Mouse (Mus musculus) urinary bladder, postnatal 14 days (tissue): Measurements from ENCODE around the gene Gm20425.
A peak's percentile ranks its signal among the peaks of the same experiment; 100 is the strongest.
"Not testable (repeated sequence)": the region's sequence is repeated elsewhere in the genome, so short reads cannot be mapped to it uniquely, and the experiment has no call there.

ENCODE experiments used
- DNase-seq: peaks from one replicate; pipeline ENCODE4 v3.0.0; 2021; ENCODE audit warnings: low spot score

Gm20425 gene

DNA sequence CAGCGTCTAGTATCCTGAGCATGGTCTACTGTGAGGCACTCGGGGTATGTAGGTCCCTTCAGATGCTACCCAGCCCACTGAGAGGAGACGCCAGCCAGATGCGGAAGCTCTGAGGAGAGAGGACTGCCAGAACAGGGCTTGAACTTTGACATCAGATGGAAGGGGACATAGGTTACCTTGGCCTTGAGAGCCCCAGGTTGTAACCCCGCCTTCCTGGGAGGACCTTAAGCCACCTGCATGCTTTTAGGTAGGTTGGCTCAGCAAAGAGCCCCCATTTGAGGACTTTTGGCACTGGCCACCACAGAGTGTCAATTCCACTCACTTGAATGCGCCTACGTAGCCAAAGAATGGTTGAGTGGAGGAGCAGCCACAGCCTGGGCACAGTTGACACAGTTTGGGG lies 5.4 kb downstream of the Gm20425 start:
- no peak for DNase-seq

DNA sequence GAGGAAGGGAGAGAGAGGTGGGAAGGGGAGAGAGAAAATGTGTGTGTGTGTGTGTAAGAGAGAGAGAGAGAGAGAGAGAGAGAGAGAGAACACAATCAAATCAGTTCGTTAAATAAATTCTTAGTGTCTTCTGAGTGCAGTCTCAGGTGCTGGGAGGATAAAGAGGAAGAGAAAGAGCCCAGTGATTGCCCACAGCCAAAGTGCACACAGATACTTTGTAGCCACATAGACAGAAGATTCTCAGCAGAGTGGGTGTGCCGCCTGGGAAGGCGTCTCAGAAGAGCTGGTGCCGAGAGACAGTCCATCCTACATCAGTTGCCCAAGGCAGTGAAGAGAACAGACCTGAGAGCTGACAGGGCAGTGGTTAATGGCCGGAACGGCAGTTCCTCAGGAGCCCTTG lies 15.8 kb downstream of the Gm20425 start:
- DNase-seq, result no peak

DNA sequence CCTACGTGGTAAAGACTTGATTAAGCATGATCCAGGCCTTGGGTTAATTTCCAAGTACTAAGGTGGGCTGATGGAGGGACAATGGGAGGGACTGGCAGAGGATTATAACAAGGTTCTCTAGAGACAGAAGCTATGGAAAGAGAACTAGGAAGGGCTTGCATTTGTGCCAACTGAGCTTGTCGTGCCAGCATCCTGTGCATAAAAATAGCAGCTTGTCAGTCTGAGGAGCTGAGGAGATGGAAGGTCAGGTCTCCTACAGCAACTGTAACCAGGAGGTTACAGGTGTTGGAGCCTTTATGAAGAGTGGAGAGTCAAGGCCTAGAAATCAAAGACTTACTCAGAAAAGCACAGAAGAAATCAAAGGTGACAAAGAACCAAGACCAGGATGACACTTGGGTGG lies 16.5 kb downstream of the Gm20425 start:
- DNase-seq, result no peak

DNA sequence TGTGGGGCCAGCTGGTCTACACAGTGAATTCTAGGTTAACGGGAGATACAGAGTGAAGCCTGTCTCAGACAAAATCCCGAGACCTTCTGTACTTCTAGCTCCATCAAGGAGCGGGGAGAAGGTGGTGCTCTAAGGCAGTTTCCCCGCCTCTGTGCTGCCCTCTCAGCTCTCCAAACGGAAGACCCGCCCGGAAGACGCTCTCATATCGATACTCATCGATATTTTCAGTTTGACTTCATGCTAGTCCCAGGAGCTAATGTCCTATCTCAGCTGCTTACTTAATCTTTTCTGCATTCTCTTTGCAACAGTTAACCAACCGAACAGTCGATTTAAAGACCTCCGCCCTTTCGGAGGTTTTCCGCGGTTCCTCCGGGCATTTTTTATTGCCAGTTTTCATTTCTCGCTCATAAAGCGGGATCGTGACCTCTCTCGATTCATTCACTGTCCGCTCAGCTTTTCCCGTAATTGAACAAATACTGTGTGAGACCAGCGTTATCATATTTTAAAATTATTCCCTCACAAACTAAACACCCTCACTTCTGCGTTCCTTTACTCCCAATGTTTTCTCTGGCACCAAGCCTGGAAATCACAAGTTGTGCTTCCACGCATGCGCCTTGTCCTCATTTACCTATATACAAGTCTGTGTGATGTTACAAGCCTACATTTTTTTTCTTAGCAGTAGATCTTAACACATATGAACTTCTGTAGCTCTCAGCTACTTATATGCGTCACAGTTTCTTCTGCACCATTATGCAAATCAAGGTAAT lies 17.3 kb downstream of the Gm20425 start:
- no peak for DNase-seq

DNA sequence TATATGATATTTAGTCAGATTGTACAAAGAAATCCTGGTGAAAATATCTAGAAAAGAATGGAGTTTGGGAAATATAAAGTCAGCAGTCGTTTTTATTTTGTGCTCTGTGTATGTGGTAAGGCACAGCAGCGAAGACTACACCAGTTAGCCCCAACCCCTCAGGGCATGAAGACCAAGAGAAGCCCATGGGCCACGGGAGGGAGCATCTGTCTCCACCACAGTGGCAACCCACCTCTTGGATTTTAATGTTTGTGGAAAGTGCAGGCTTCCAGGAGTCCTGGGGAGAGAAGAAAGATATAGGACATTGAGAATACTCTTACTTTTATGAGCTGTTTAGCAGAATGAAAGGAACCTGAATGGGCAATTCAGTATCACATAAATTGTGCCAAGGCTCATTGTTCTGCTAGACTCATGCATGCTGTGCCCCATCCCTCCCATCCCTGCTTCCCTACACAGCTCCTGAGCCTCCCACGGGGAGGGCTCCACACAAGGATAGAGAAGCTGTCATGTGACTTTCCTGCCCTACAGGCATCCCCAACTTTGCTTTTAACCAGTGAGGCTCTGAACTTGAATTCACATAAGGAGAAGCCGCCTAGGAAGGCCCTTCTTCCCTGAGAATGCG lies 21.2 kb downstream of the Gm20425 start:
- no peak for DNase-seq

DNA sequence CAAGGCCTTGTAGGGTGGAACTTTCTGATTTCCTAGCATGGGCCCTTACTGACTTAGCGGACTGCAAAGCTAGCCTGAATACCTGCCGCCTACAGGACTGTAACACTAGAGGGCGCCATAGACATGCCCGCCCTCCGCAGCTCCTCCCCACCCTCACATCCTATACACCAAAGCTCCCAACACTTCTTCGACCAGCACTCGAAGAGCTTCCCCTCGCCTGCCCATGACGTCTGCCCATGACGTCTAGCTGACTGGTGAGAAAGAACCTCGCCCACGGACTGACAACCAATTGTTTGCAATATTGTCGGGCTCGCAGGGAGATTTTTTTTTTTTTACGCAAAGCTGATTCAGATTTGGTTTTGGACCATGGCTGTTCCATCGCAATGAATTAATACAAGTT lies 22.3 kb downstream of the Gm20425 start:
- DNase-seq, result peak; percentile 63

DNA sequence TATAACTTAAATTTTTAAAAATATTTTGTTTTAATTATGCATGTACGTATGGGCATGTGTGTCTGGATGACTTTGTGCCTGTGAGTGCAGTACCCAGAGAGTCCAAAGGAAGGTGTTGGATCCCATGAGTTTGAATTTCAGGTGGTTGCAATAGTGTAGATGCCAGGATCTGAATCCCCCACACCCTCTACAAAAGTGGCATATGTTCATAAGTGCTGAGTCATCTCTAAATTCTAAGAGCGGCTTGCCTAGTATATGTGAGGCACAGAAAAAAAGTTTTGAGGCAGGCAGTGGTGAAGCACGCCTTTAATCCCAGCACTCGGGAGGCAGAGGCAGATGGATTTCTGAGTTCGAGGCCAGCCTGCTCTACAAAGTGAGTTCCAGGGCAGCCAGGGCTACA lies 24.3 kb downstream of the Gm20425 start:
- DNase-seq, result no peak

DNA sequence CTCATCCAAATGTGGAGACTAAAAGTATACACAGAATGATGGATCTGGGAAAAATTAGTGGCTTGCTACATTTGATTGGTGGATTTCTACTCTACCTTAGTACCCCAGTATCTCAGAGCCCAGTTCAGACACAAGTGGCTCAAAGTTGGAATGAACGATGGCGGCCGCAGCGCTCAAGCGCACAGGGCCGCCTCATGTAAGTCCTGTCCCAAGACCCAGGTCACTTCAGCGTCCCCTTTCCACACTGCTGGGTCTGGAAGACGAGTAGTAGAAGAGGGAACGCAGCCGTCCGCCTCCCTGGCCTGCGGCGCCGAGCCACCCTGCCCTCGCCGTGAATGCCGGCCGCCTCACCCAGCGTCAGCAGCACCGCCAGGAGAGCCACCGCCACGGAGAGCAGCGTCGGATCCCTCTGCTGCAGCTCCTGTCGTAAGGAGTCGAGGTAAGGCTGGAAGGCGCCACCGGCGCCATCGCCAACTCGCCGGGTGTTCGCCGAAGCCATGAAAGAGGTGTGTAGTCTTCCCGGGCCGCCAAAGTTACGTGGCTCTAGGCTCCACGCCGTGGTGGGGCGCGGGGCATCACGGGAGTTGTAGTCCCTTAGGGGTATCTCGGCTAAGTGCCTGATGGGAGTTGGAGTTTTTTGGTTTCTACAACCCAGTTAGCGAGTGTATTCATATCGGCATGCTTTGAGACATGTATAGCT lies 28.4 kb downstream of the Gm20425 start, which contains the start of gene Srprb:
Gene Srprb (minus strand): TSS at position 577 of the 700 bp plus-strand sequence.
- peak; percentile 95 for DNase-seq

DNA sequence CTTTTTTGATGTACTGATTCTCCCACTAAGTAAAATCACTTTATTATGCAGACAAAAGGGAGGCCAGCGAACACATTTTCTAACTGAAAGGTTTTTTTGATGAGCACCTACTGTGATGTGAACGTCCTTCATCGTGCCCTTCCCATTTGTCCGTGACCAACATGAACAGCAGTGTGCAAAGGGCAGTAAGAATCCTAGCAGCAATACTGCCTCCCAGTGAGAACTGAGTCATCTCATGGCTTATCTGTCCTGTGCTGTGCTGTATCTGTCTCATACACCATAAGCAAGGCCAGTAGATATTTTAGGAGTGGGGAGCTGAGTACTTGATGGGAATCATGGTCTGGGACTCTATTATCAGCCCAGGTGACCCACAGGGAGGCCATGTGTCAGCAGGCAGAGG lies 41.7 kb downstream of the Gm20425 start:
- DNase-seq, result no peak

DNA sequence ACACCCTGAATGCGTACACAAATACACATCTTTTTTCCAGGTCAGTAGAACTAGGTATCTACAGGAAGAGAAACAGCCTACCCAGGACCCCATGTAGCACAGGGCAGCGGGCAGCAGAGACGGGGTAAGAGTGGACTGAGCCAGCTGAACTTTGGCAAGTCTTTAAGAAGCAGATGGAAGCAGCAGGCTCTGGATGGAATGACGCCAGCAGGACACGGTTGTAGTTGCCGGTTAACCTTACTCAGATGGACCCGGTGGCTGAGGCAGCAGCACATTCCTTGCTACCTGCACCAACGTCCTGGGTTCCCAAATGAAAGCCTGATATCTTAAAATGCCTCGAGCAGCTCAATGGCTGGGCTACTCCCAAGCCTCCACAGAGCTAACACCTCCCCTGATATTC lies 43.4 kb downstream of the Gm20425 start:
- no peak for DNase-seq

DNA sequence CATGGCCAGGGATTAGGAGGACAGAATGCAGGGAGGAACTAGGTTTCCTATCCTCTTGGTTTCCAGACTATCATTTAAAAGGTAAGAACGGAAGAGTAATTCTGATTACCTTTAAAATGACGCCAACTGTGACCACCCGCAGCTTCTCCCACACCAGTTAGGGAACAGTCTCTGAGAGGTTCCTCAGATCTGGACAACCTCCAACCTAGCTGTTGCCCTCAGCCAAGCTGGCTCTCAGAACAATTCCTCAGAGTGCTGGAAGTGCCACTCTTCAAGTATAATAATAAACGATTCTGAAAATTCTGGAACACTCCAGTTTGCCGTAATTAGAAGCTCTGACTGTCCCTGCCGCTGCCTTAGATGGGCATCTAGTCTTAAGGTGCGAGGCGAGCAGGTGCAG lies 44.2 kb downstream of the Gm20425 start:
- no peak for DNase-seq

DNA sequence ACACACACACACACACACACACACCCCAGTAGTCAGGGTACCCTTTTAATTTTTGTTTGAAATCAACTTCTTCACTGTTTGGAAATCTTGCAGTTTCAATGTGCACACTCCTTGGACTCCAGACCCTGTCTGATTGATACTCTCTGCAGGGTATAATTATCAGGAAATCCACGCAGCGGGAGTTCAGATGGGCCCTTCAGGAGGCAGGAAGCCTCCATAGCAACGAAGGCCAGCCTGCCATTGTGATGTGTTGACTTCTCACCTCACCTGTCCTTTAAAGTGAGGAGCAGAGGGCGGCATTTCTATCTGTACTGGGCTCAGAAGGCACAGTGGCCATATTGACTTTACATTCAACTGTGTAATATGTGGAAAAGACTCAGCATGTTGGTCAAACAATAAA lies 45.3 kb downstream of the Gm20425 start:
- DNase-seq, result no peak

DNA sequence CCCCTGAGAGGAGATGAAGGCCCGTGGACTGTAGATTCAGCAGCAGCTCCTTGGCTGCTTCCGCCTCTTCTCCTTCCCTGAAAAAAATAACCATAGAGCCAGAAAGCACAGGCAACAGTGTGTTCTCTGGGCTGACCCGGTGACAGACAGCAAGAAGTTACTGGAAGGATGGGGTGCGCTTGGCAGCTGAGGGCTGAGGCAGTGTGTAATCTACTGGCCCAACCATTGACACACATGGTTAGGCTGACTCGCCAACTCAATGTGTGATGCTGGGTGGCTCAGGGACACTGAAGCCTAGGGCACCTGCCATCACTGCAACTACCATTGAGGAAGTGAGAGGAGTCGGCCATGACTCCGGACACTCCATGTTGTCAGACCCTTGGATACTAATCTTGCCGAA lies 48.2 kb downstream of the Gm20425 start:
- DNase-seq, result no peak

DNA sequence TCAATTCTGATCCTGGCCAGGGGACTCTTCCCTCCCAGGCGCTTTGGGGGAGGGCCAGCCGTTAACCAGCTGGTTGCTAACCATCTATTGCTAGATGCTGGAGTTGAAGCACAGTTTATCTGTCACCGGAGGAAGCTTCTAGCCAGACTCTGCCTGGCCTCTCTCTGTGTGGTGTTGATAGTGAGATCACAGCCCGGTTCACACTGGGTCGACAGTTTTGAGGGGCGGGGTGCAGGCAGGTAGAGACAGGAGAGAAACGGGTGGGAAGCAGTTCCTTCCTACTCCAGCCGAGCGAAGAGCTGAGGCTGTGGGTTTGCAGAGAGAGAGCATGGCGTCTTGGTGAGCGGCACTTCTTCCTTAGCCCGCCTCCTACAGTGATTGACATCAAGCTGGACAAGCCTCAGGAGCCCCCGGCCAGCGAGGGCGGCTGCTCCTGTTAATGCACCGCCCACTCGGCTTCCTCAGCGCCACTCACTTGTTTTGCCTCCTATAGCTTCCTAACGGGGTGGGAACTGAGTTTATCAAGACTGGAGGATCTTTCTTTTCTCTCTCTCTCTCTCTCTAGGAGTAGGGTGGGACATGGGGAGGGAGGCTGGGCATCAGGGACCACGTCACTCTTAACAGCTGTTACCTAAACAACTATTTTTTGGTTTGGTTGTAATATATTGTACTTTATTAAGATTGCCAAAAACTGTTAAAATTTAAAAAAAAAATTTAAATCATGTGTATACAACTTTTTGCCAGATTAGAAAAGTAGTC lies 49.1 kb downstream of the Gm20425 start:
- DNase-seq, result peak; percentile 79

DNA sequence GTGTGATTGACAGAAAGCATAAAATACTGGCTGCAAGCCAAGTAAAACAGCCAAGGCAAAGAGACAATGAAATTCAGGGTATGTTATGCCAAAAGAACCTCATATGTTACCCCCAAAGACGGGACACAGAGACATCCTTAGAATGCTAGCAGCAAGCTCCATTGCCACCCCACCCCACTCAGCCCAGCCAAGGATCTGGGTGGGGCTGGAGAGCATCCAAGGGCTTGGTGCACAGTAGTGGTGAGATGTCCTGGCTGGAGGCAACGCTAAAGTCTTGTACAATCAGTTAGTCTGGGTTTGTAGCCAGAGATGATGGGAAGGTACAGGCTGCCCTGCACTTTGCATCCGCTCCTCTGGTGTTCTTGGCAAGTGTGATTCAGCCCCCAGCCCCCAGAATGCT lies 49.8 kb downstream of the Gm20425 start:
- DNase-seq, result peak; percentile 71

DNA sequence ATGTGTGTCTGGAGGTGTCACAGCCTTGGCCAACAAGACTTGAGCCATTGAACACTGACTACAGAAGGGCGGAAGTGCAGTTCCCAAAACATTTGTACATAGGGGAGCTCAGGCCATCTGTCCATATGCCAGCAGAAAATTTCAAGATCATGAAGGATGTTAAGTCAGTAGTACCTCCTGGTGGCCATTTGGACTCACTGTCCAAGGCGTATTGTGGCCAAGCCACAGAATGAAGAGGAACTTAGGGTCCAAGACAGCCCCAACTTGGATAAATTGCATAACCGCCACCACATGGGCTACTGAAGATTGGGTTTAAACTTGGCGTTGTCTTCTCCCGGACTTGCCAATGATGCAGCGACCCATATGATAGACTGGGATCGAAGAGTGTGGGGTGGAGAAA lies 54.4 kb downstream of the Gm20425 start:
- no peak for DNase-seq

DNA sequence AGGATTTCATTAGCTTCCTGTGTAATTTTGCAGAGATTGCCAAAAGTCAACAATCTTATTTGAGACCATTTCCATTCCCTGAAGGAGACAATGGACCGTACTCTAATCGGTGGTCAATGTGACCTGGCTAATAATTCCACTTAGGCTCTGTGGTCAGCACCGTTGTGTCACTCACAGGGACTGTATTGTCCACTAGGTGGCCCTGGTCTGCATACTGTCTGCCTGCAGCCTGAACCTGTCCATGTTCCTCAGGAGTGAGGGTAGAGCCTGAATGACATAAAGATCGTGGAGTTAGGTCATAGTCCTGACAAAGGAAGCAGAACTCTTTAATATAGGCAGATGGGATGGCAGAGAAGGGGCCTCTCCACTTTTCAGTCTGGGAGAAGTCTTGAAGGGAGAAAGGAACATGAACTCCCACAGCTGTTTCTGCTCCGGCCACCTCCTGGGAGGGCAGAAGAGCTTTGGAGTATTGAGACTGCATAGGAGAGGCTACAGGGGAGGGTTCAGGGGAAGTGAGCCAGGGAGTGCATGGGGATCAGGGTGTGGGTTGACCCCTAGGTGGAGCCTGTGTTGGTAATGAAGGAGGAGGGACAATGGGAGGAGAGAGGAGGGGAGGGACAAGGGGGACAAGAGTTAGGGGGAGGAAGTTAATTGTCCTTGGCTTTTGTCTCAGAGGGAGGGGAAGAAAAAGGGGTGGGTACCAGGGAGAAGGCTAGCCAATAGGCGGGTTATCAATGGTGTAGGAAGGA lies 55.2 kb downstream of the Gm20425 start:
- DNase-seq, result peak; percentile 29

DNA sequence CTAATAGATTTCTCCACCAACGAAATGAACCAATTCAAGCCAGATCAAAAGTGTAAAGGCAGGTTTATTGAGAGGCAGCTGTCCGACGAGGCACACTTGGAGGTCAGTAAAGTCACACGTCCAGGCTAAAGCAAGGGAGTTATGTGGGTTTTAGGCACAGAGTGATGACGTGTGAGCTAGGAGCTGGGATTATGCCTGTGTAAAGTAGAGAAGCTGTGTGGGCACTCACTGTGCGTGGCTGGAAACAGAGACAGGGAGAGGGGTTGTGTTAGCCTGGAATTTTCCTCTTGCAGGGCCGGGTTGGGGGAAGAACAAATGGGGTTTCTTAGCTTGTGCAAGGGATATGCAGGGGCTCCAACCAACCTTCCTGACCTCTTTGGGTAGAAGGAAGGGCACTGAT lies 61.3 kb downstream of the Gm20425 start:
- no peak for DNase-seq

DNA sequence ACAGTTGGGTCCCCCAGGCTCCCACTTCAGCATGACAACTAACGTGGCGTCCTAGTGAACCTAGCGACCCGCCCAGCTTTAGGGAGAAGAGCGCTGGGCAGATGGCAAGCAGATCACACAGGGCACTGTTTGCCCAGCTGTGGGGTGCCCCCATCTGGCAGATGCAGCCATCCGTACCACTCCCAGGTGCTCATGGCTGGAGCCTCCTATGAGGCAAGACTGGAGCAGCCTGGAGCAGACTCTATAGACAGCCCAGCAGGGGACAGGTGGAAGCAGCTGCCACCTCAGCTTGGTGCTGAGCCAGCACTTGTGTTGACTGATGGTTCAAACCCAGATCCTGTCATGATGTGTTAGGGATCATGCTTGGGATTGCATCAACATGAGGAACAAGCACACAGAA lies 62.1 kb downstream of the Gm20425 start:
- DNase-seq, result no peak

DNA sequence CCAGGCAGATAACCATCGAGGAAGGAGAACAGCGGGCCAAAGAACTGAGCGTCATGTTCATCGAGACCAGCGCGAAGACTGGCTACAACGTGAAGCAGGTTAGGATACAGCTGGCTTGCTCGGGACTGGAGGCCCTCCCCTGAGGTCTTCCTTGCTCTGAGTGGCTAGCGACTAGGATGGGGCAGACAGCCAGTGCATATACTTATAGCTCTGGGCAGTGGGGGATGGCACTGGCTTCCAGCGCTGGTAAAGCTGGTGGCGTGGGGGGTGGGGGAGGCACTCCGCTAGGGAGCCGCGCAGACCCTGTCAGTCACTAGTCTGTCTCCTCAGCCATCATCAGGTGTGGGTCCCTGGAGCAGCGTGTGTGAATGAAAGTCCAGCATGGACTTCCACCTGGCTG lies 66.3 kb downstream of the Gm20425 start:
- no peak for DNase-seq

DNA sequence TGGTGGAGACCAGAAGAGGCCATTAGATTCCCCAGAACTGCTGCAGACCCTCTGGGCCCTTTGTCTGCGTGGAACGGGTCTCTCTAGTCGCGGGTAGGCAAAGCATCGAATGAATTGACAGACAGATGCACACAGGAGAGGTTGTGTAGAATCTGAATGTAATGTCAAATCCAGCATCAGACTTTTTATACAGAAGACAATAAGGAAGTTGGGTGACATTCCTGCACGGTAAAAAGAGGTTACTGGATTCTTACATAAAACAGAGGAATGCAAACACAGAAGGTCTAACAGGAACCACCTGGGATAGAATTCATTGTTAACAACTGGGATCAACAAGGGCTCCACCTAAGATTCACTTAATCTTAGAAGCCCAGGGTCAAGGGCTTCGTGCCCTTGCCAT lies 74.9 kb downstream of the Gm20425 start:
- DNase-seq, result not testable (repeated sequence)

DNA sequence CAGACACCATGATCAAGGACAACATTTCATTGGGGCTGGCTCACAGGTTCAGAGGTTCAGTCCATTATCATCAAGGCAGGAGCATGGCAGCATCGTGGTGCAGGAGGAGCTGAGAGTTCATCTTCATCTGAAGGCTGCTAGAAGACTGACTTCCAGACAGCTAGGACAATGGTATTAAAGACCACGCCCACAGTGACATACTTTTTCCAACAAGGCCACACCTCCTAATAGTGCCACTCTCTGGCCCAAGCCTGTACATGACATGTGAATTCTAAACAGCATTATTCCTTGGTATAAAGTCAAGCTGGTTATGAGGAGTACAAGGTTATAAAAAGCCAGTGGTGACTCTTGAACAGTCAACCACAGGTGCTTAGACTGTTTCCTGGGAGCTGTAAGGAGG lies 75.5 kb downstream of the Gm20425 start:
- no peak for DNase-seq
